Mouse (Mus musculus) ES-Bruce4 (cell line): ENCODE results near the gene Mnd1.

Source experiments
- CTCF ChIP-seq: IDR thresholded peaks from one replicate; pipeline ENCODE4 v1.8.1; 2011; ENCODE audit warnings: low read depth, low read length
- EP300 ChIP-seq: IDR thresholded peaks from 2 replicates; pipeline ENCODE4 v1.6.1; 2011; ENCODE audit warnings: low read depth, low read length; ENCODE audit not compliant: insufficient read depth
- POLR2A ChIP-seq: IDR thresholded peaks from one replicate; pipeline ENCODE4 v1.8.1; 2011; ENCODE audit warnings: low read length; ENCODE audit not compliant: insufficient read depth

DNA sequence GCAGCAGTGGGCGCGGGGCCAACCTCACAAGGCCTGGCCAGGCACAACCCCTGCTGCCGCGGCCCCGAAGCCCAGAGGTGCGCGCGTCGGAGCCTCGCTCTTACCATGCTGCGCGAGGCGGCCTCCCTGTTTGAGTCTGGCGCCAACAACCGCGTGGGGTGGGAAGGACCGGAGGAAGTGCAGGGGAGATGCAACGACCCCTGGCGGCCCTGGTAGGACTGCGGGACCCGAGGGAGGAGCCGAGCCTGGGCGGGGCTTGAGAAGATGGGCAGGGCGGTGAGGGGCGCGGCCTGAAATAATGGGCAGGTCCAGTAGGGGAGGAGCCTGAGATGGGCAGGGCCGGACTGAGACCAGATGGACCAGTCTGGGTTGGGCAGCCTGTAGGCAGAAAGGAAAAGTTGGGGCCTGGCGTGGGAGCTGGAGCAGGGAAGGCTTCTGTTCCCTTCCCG, at the start of gene Mnd1:
- TF ChIP-seq CTCF (peak; percentile 76), POLR2A (peak; percentile 42), EP300 (no peak; the same call in 1 of the 2 replicates)
